Mouse (Mus musculus): ENCODE results near the gene Ttpal.

DNA sequence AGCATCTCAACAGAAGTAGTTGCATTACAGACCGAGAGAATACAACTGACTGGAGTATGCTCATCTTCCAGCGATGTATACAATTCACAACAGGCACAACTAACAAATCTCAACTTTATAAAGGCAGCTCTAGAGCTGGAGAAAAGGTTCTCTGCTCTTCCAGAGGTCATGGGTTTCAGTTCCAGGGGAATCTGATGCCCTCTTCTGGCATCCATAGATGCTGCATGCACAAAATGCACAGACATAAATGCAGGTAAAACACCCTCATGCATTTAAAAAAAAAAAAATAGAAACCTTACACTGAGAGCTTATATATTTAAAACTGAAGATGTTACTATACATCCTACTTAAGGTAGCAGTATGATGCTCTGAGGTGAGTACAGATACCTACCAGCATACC lies 29.6 kb downstream of the Ttpal start:
- no peak for TF ChIP-seq GATA1 (IDR thresholded peaks at IDR 0.05; ENCODE audit: low read length)
- TF ChIP-seq TAL1 (IDR thresholded peaks at IDR 0.05; ENCODE audit: low read length) = no peak
